Mouse (Mus musculus) adrenal gland, adult 2 months (tissue): ENCODE results near the gene Emsy. TPM values are rescaled to one million over a fixed set of nuclear protein-coding genes. Genes with fewer than 3 reads are reported as not detected.
A peak's percentile ranks its signal among the peaks of the same experiment; 100 is the strongest.

ENCODE experiments used
- DNase-seq: peaks from one replicate; pipeline ENCODE4 v3.0.0; 2021
- polyA plus RNA-seq: library from polyadenylated mRNA; depleted of rRNA; stranded (reverse); fragments of >200 nt; gene quantifications from 2 replicates; pipeline ENCODE4 v1.2.3, GENCODE M21; 2012; rRNA removed
- total RNA-seq, 2 experiments: library from RNA; stranded (reverse); gene quantifications; 2 replicates each; pipeline ENCODE4 v1.2.3; 2021

The Emsy gene
- total and polyA plus RNA-seq, 3 experiments, result 12.1 to 47.5 (median 25.3) TPM

- peak; percentile 44 for DNase-seq
Measured at GRCm38 (mm10) chr7:98542731-98543142, 113.8 kb downstream of the Emsy start.

GRCm38 (mm10) chr7:98542267-98542666 lies 114.3 kb downstream of the Emsy start:
- DNase-seq, result no peak

- no peak for DNase-seq
Measured at GRCm38 (mm10) chr7:98541564-98541963, 115.0 kb downstream of the Emsy start.

- no peak for DNase-seq
Measured at GRCm38 (mm10) chr7:98540879-98541278, 115.7 kb downstream of the Emsy start.

GRCm38 (mm10) chr7:98537967-98538573 lies 118.5 kb downstream of the Emsy start:
- DNase-seq, result no peak

GRCm38 (mm10) chr7:98537210-98537966 lies 119.2 kb downstream of the Emsy start:
- DNase-seq, result no peak

Other genes starting within 250 kb of the Emsy start
- not detected for gene Gucy2d, start 216.4 kb downstream of the Emsy start, total RNA-seq
- gene Gucy2d, start 216.4 kb downstream of the Emsy start, polyA plus RNA-seq, result not detected in 2 replicates
- gene Lrrc32, start 167.5 kb downstream of the Emsy start, total RNA-seq, result 10 to 100 TPM; 17.0 to 37.1 TPM
- gene Lrrc32, start 167.5 kb downstream of the Emsy start, polyA plus RNA-seq, result 16.6 and 19.4 TPM in 2 replicates
- gene Thap12, start 46.3 kb upstream of the Emsy start, total RNA-seq, result 10 to 100 TPM; 58.6 to 77.4 TPM
- 5.5 and 7.0 TPM in 2 replicates for gene Thap12, start 46.3 kb upstream of the Emsy start, polyA plus RNA-seq
- 1 to 10 TPM in 1 of 2 experiments, under 1 TPM in 1; 0.69 to 4.9 TPM for gene Wnt11, start 178.3 kb upstream of the Emsy start, total RNA-seq
- 6.3 and 13.2 TPM in 2 replicates for gene Wnt11, start 178.3 kb upstream of the Emsy start, polyA plus RNA-seq